Mouse (Mus musculus): ENCODE results near the gene Mrap. TPM values are rescaled to one million over a fixed set of nuclear protein-coding genes. Genes with fewer than 3 reads are reported as not detected.

Gene Mrap
- polyA plus RNA-seq, 1 experiment from 2014 or later, result not detected

DNA sequence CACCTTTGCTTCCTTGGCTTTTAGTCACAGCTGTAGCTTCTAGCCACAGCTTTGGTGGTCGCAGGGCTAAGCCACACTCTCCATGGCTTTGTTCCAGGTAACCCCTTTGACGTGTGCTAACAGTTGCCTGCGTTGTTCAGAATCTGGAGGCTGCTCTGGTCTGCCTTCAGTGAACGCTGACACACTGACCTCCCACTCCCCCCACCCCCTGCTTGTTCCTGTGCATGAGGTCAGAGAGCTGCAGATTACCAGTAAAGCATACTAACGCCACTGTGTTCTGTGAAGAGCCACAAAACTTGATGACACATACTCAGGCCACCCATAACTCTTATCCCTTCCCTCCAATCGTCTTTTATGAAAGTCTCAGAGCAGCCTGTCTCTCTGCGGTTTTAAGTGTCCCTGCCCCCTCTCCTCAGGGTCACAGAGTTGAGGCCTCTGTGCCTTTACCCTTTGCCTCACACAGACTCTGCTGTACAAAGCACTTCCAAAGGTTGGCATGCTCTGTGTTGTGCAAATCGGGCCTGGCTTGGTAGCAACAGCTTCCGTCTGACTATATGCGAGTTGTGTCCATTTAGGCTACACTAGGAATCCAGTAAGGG, 1.2 kb upstream of the Mrap start:
- ATAC-seq (ENCODE audit: low FRiP score, low TSS enrichment), result no peak
- Histone ChIP-seq H3K9me3 (ENCODE audit: control insufficient read depth, low read length) (no peaks in the 10 kb centered on the region), H3K36me3 (ENCODE audit: control insufficient read depth, insufficient read depth, low read length) (no peaks in the 10 kb centered on the region), H3K9ac (ENCODE audit: low read depth, low read length) (no peak overlapping the region), H3K27me3 (ENCODE audit: control insufficient read depth, insufficient read depth, low read length) (no peaks in the 10 kb centered on the region), H3K4me1 (ENCODE audit: control insufficient read depth, insufficient read depth, low read length) (0 out of 2 replicates have a peak, but pooled peaks cover 2% of the 10 kb centered on the region), H3K4me2 (replicated peaks; ENCODE audit: low read depth, low read length) (no peak overlapping the region), H3K4me3 (ENCODE audit: low read length) (no peak overlapping the region), H3K27ac (ENCODE audit: low read depth, low read length) (no peak overlapping the region)
- 37% methylated on average over 10 of the region's 10 CpGs for WGBS

DNA sequence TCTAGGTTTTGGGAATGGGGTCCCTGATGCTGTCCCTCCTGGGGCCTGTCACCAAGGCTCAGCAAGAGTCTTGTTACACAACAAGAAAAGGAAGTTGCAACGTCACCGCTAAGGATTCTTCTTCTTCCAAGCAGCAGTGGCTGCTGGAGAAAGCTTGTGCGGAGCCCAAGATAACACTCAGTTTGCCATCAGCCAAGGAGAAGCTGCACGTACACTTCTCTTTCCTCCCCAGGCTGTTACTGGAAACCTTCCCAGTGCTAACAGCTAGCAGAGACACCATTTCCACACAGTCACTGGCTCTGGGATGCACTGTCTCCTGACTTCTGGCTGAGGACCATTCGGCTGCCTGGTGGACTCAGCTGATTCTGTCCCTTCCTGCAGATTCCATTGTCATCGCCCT, 9.1 kb downstream of the Mrap start:
- Histone ChIP-seq H3K27me3 (ENCODE audit: control insufficient read depth, insufficient read depth, low read length) (no peaks in the 10 kb centered on the region), H3K4me1 (ENCODE audit: control insufficient read depth, insufficient read depth, low read length) (peaks cover 8% of the 10 kb centered on the region; the same call in 1 of the 2 replicates), H3K27ac (ENCODE audit: low read depth, low read length) (no peak overlapping the region), H3K9me3 (ENCODE audit: control insufficient read depth, low read length) (no peaks in the 10 kb centered on the region), H3K4me2 (replicated peaks; ENCODE audit: low read depth, low read length) (no peak overlapping the region), H3K36me3 (ENCODE audit: control insufficient read depth, insufficient read depth, low read length) (peaks cover 10% of the 10 kb centered on the region), H3K9ac (ENCODE audit: low read depth, low read length) (no peak overlapping the region), H3K4me3 (ENCODE audit: low read length) (no peak overlapping the region)
- WGBS, result 88% methylated on average over 6 of the region's 6 CpGs
- ATAC-seq (ENCODE audit: low FRiP score, low TSS enrichment), result no peak

DNA sequence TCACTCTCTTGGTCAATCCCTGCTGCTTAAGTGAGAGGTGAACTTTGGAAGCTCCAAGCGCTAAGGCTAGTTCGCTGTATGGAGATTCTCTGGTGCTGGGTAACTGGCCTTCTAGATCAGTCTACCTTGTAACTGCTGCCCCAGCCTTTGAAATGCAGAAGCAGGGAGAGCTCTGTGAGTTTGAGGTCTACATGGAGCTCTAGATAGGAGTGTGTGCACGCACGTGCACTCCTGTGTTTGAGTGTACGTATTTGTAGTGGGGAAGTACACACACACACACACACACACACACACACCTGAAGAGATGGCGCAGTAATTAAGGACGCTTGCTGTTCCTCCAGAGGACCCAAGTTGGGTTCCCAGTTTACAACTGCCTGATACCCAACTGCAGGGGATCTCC, 10.2 kb downstream of the Mrap start:
- H3K27me3 ChIP-seq (ENCODE audit: control insufficient read depth, insufficient read depth, low read length), result no peaks in the 10 kb centered on the region
- WGBS, result 96% methylated on average over 7 of the region's 7 CpGs
- H3K36me3 ChIP-seq (ENCODE audit: control insufficient read depth, insufficient read depth, low read length), result peaks cover 16% of the 10 kb centered on the region
- H3K27ac ChIP-seq (ENCODE audit: low read depth, low read length), result no peak overlapping the region
- peaks cover 8% of the 10 kb centered on the region; the same call in 1 of the 2 replicates for H3K4me1 ChIP-seq (ENCODE audit: control insufficient read depth, insufficient read depth, low read length)
- no peak overlapping the region for H3K9ac ChIP-seq (ENCODE audit: low read depth, low read length)
- no peak overlapping the region for H3K4me3 ChIP-seq (ENCODE audit: low read length)
- H3K9me3 ChIP-seq (ENCODE audit: control insufficient read depth, low read length), result no peaks in the 10 kb centered on the region
- no peak for ATAC-seq (ENCODE audit: low FRiP score, low TSS enrichment)
- H3K4me2 ChIP-seq (replicated peaks; ENCODE audit: low read depth, low read length), result no peak overlapping the region

DNA sequence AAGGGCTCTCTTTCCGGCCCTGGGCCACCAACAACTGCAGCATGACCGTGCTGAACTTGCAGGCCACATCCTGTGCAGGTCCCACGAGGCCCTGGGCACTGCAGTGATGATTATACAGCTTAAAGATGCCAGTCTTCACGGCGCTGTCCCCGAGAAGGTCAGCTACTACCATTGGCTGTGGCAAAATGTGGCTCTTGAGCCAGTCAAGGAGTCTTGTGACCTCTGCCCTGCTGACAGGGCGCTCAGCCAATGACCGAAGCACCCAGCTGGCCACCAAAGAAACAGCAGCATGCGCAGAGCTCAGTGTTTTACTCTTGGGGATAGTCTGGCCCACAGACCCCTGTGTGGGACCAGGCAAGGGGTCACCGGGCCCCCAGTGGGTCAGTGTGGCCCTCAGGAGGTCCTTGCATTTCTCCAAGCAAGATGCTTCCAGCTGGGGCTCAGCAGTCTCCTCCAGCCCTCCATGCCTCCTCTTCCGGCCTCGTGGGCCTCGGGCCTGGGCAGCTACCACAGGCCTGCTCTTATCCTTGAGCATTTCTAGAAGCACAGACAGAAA, 15.5 kb downstream of the Mrap start:
- no peak for ATAC-seq (ENCODE audit: low FRiP score, low TSS enrichment)
- Histone ChIP-seq H3K4me1 (ENCODE audit: control insufficient read depth, insufficient read depth, low read length) (no peaks in the 10 kb centered on the region), H3K36me3 (ENCODE audit: control insufficient read depth, insufficient read depth, low read length) (peaks cover 52% of the 10 kb centered on the region), H3K9me3 (ENCODE audit: control insufficient read depth, low read length) (no peaks in the 10 kb centered on the region), H3K4me3 (ENCODE audit: low read length) (no peak overlapping the region), H3K27ac (ENCODE audit: low read depth, low read length) (no peak overlapping the region), H3K27me3 (ENCODE audit: control insufficient read depth, insufficient read depth, low read length) (no peaks in the 10 kb centered on the region), H3K4me2 (replicated peaks; ENCODE audit: low read depth, low read length) (no peak overlapping the region), H3K9ac (ENCODE audit: low read depth, low read length) (no peak overlapping the region)
- WGBS, result 90% methylated on average over 13 of the region's 13 CpGs

DNA sequence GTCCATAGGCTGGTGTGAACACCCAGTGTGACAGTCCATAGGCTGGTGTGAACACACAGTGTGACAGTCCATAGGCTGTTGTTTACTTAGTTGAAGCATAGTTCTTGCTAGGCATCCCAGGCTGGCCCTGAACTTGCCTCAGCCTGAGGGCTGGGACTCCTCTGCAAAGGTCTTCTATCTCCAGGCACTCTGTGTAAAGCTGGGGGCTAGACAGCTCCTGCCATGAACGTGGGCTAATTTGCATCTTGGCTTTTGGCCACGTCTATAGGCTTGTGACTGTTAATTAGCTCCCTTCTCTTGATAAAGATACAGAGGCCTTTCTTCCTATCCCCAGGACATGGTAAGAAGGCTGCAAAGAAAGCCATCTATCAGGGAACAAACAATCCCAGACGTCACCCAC, 21.3 kb downstream of the Mrap start:
- Histone ChIP-seq H3K4me3 (ENCODE audit: low read length) (no peak overlapping the region), H3K9ac (ENCODE audit: low read depth, low read length) (no peak overlapping the region), H3K4me2 (replicated peaks; ENCODE audit: low read depth, low read length) (no peak overlapping the region), H3K4me1 (ENCODE audit: control insufficient read depth, insufficient read depth, low read length) (no peaks in the 10 kb centered on the region), H3K27me3 (ENCODE audit: control insufficient read depth, insufficient read depth, low read length) (no peaks in the 10 kb centered on the region), H3K27ac (ENCODE audit: low read depth, low read length) (no peak overlapping the region), H3K9me3 (ENCODE audit: control insufficient read depth, low read length) (no peaks in the 10 kb centered on the region), H3K36me3 (ENCODE audit: control insufficient read depth, insufficient read depth, low read length) (peaks cover 55% of the 10 kb centered on the region)
- 71% methylated on average over 3 of the region's 3 CpGs for WGBS
- no peak for ATAC-seq (ENCODE audit: low FRiP score, low TSS enrichment)

DNA sequence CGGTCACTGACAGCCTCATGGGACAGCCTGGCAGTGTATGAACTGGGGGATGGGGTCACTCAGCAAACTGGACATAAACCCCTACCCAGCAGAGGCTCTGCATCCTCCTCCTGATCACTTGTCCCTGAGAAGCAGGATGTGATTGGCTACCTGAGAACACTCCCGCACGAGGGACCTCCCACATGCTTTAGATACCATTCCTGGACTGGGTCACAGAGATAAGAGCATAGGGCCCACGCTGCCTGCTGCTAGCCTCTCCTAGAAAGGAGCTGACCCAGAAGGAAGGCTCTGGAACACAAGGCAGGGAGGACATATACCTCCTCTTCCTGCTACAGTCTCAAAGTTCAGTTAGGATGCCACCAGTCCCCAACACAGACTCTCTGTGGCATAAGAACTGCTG, 22.5 kb downstream of the Mrap start:
- H3K27ac ChIP-seq (ENCODE audit: low read depth, low read length), result no peak overlapping the region
- H3K4me3 ChIP-seq (ENCODE audit: low read length), result no peak overlapping the region
- H3K4me1 ChIP-seq (ENCODE audit: control insufficient read depth, insufficient read depth, low read length), result no peaks in the 10 kb centered on the region
- no peak for ATAC-seq (ENCODE audit: low FRiP score, low TSS enrichment)
- no peak overlapping the region for H3K9ac ChIP-seq (ENCODE audit: low read depth, low read length)
- 72% methylated on average over 4 of the region's 4 CpGs for WGBS
- H3K27me3 ChIP-seq (ENCODE audit: control insufficient read depth, insufficient read depth, low read length), result no peaks in the 10 kb centered on the region
- peaks cover 45% of the 10 kb centered on the region for H3K36me3 ChIP-seq (ENCODE audit: control insufficient read depth, insufficient read depth, low read length)
- H3K9me3 ChIP-seq (ENCODE audit: control insufficient read depth, low read length), result no peaks in the 10 kb centered on the region
- H3K4me2 ChIP-seq (replicated peaks; ENCODE audit: low read depth, low read length), result no peak overlapping the region

DNA sequence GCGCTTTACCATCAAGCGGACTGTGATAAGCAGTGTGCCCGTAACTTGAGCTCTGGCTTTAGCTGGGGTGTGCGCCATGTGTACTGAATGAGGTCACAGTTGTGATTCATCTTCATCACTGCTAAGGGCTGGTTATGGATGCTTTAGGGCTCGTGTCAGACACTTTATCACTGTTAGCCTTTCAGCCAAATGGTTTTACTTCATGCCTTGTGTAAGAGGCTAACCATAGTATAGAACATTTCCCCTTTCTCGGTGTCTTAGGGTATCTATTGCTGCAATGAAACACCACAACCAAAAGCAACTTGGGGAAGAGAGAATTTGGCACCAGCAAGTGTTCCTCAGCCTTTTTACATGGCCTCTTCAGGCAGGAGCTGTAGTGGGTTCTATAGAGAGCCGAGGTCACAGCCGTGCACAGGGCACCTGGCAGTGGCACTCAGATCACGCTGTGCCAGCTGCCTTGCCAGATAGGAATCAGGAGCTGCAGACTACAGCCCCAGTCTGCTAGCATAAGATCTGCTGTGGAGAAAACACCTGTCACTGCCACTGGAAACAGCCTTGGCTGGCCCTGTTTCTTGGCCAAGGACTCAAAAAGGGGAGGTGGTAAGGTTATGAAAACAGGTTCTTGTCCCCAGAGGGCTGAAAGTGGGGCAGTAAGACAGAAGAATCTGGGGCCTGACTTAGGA, 27.3 kb downstream of the Mrap start:
- no peaks in the 10 kb centered on the region for H3K4me1 ChIP-seq (ENCODE audit: control insufficient read depth, insufficient read depth, low read length)
- no peak overlapping the region for H3K9ac ChIP-seq (ENCODE audit: low read depth, low read length)
- H3K4me2 ChIP-seq (replicated peaks; ENCODE audit: low read depth, low read length), result no peak overlapping the region
- WGBS, result 79% methylated on average over 9 of the region's 9 CpGs
- H3K9me3 ChIP-seq (ENCODE audit: control insufficient read depth, low read length), result no peaks in the 10 kb centered on the region
- H3K27me3 ChIP-seq (ENCODE audit: control insufficient read depth, insufficient read depth, low read length), result no peaks in the 10 kb centered on the region
- H3K36me3 ChIP-seq (ENCODE audit: control insufficient read depth, insufficient read depth, low read length), result peaks cover 50% of the 10 kb centered on the region
- ATAC-seq (ENCODE audit: low FRiP score, low TSS enrichment), result no peak
- no peak overlapping the region for H3K27ac ChIP-seq (ENCODE audit: low read depth, low read length)
- H3K4me3 ChIP-seq (ENCODE audit: low read length), result no peak overlapping the region

DNA sequence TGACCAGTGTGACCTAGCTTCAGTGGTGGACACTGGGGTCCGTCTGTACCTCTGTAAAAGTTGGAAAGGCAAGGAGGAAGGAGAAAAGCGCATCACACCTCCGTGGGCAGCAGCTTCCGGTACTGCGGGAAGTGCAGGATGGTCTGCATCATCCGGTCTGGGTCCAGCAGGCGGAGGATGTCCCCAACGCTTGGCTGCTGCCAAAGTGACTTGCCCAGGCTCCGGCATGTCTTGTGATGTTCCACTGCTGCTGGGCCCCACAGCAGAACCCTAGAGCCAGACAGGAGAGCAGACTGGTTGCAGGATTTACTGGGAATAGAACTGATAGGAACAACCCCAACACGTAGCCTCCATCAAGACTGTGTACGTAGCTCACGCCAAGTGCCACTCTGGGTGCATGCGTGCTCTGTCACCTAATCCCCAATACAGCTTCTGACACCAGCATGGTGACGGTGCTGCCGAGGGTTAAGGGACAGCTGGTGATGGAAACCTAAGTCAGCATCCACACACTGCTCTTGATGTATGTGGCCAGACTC, 29.0 kb downstream of the Mrap start:
- no peaks in the 10 kb centered on the region for H3K4me1 ChIP-seq (ENCODE audit: control insufficient read depth, insufficient read depth, low read length)
- H3K36me3 ChIP-seq (ENCODE audit: control insufficient read depth, insufficient read depth, low read length), result peaks cover 56% of the 10 kb centered on the region
- no peaks in the 10 kb centered on the region for H3K9me3 ChIP-seq (ENCODE audit: control insufficient read depth, low read length)
- H3K9ac ChIP-seq (ENCODE audit: low read depth, low read length), result no peak overlapping the region
- no peaks in the 10 kb centered on the region for H3K27me3 ChIP-seq (ENCODE audit: control insufficient read depth, insufficient read depth, low read length)
- no peak for ATAC-seq (ENCODE audit: low FRiP score, low TSS enrichment)
- no peak overlapping the region for H3K4me3 ChIP-seq (ENCODE audit: low read length)
- H3K27ac ChIP-seq (ENCODE audit: low read depth, low read length), result no peak overlapping the region
- WGBS, result 95% methylated on average over 15 of the region's 15 CpGs
- H3K4me2 ChIP-seq (replicated peaks; ENCODE audit: low read depth, low read length), result no peak overlapping the region

DNA sequence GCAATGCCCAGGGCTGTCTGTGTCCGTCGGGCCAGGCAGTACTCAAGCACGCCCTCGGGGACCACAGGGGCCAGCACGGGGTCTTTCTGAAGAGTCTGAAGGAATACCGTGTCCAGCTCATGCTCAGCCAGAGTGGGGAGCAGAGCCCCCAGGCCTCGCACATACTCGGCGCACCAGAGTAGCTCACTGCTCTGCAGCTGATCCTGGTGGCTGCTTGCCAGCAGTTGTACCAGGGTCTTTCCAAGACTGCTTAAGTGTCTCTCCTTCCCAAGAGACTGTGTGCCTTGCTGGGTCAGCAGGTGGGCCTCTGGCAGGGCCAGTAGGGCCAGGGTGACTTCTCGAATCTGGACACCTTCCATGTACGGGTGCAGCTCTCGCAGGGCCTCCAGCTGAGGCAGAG, 36.2 kb downstream of the Mrap start:
- 94% methylated on average over 12 of the region's 12 CpGs for WGBS
- Histone ChIP-seq H3K27ac (ENCODE audit: low read depth, low read length) (no peak overlapping the region), H3K36me3 (ENCODE audit: control insufficient read depth, insufficient read depth, low read length) (peaks cover 84% of the 10 kb centered on the region), H3K4me1 (ENCODE audit: control insufficient read depth, insufficient read depth, low read length) (no peaks in the 10 kb centered on the region), H3K4me3 (ENCODE audit: low read length) (no peak overlapping the region), H3K9me3 (ENCODE audit: control insufficient read depth, low read length) (no peaks in the 10 kb centered on the region), H3K4me2 (replicated peaks; ENCODE audit: low read depth, low read length) (no peak overlapping the region), H3K27me3 (ENCODE audit: control insufficient read depth, insufficient read depth, low read length) (no peaks in the 10 kb centered on the region), H3K9ac (ENCODE audit: low read depth, low read length) (no peak overlapping the region)
- no peak for ATAC-seq (ENCODE audit: low FRiP score, low TSS enrichment)
